Comparison of ENCODE assay signal across 8 mouse cellular contexts in genomic region chr4:41348584-41349198, GRCm38 (mm10). TPM values are rescaled to one million over a fixed set of nuclear protein-coding genes. Genes with fewer than 3 reads are reported as not detected.
DNase-seq lines count a peak whose midpoint lies in the region; ATAC-seq and TF ChIP-seq lines count a peak whose summit lies in the region.

TSS of gene Ubap1 (plus strand) at chr4:41348996.

- peak within 1 kb of the TSS; percentile 68 for H3K4me3 ChIP-seq in embryonic facial prominence, embryonic 14.5 days (ENCODE audit: low read depth, low read length)
- peak within 1 kb of the TSS; percentile 78 for H3K4me3 ChIP-seq in heart, adult 2 months
- peak within 1 kb of the TSS; percentile 75 for H3K4me3 ChIP-seq in limb, embryonic 13.5 days
- peak within 1 kb of the TSS; percentile 74 for H3K4me3 ChIP-seq in midbrain, embryonic 16.5 days (ENCODE audit: low read depth, low read length)

- peak within 1 kb of the TSS; percentile 92 for H3K27ac ChIP-seq in embryonic facial prominence, embryonic 14.5 days (replicated peaks; ENCODE audit: low read depth, low read length)
- H3K27ac ChIP-seq in heart, adult 2 months: peak within 1 kb of the TSS; percentile 94
- H3K27ac ChIP-seq in limb, embryonic 13.5 days: peak within 1 kb of the TSS; percentile 90
- peak within 1 kb of the TSS; percentile 96 for H3K27ac ChIP-seq in midbrain, embryonic 16.5 days (ENCODE audit: low read length)

- DNase-seq in 3T3-L1 (ENCODE audit: low read depth, low spot score): peak; percentile 99
- peak; percentile 86 to 88 for DNase-seq in adrenal gland, postnatal 4 days (ENCODE audit: low spot score in 2 of 2)
- peak; percentile 99 for DNase-seq in embryonic facial prominence, embryonic 14.5 days (ENCODE audit: low spot score)
- DNase-seq in heart, adult 2 months: peak; percentile 93 to 94
- DNase-seq in kidney, adult 8-10 months: peak; percentile 94 to 96
- peak; percentile 86 to 95 for DNase-seq in spleen, postnatal 10 days (ENCODE audit: low spot score in 2 of 2)

- peak; percentile 62 for TF ChIP-seq EP300 in heart, adult 2 months (IDR thresholded peaks at IDR 0.05; ENCODE audit: insufficient read depth, low read depth, low read length)

- no peak for TF ChIP-seq CTCF in heart, adult 2 months (IDR thresholded peaks at IDR 0.05)

- intact Hi-C loops in heart, adult 2 months (cut with DNase I): loop anchor here (1.0 kb wide), 1 partner anchor 33 kb away; no protein-coding TSS in a partner anchor

- H3K4me2 ChIP-seq in embryonic facial prominence, embryonic 14.5 days (ENCODE audit: low read depth, low read length): peak within 1 kb of the TSS; percentile 76
- peak within 1 kb of the TSS; percentile 76 for H3K4me2 ChIP-seq in limb, embryonic 13.5 days (replicated peaks)
- peak within 1 kb of the TSS; percentile 87 for H3K4me2 ChIP-seq in midbrain, embryonic 16.5 days (ENCODE audit: low read length)

- no peaks in the 10 kb centered on the region for H3K9me3 ChIP-seq in embryonic facial prominence, embryonic 14.5 days (ENCODE audit: control insufficient read depth, low read length)
- no peaks in the 10 kb centered on the region for H3K9me3 ChIP-seq in limb, embryonic 13.5 days
- H3K9me3 ChIP-seq in midbrain, embryonic 16.5 days (replicated peaks; ENCODE audit: control insufficient read depth, low read length, poor library complexity, severe bottlenecking): no peaks in the 10 kb centered on the region

- peak; percentile 97 for ATAC-seq in embryonic facial prominence, embryonic 14.5 days (ENCODE audit: low read depth)
- ATAC-seq in limb, embryonic 13.5 days (ENCODE audit: low FRiP score, low read depth): peak; percentile 97
- ATAC-seq in midbrain, embryonic 16.5 days: peak; percentile 96

- peak; percentile 95 for TF ChIP-seq POLR2A in heart, adult 2 months (IDR thresholded peaks at IDR 0.05; ENCODE audit: insufficient read depth, low read depth, low read length)

- H3K4me1 ChIP-seq in embryonic facial prominence, embryonic 14.5 days (ENCODE audit: control insufficient read depth, insufficient read depth, low read length): peaks cover 10% of the 10 kb centered on the region
- H3K4me1 ChIP-seq in heart, adult 2 months (ENCODE audit: control insufficient read depth, insufficient read depth, low read length): peaks cover 7% of the 10 kb centered on the region
- H3K4me1 ChIP-seq in limb, embryonic 13.5 days: peaks cover 11% of the 10 kb centered on the region
- H3K4me1 ChIP-seq in midbrain, embryonic 16.5 days (ENCODE audit: control insufficient read depth, insufficient read depth, low read length): peaks cover 16% of the 10 kb centered on the region

- peak within 1 kb of the TSS; percentile 80 for H3K9ac ChIP-seq in embryonic facial prominence, embryonic 14.5 days (ENCODE audit: low read depth, low read length)
- H3K9ac ChIP-seq in heart, adult 2 months (ENCODE audit: low read depth, low read length): peak within 1 kb of the TSS; percentile 88
- H3K9ac ChIP-seq in limb, embryonic 13.5 days: peak within 1 kb of the TSS; percentile 80
- peak within 1 kb of the TSS; percentile 78 for H3K9ac ChIP-seq in midbrain, embryonic 16.5 days (ENCODE audit: low read depth, low read length)

- H3K79me2 ChIP-seq in heart, adult 2 months (replicated peaks; ENCODE audit: control insufficient read depth, insufficient read depth, low read length): 0 out of 2 replicates have a peak, but pooled peaks cover 2% of the 10 kb centered on the region

- under 1% methylated on average over 25 of the region's 31 CpGs for WGBS in embryonic facial prominence, embryonic 14.5 days
- WGBS in heart, adult 2 months: under 1% methylated on average over 31 of the region's 31 CpGs
- WGBS in limb, embryonic 13.5 days: under 1% methylated on average over 31 of the region's 31 CpGs
- under 1% methylated on average over 30 of the region's 31 CpGs for WGBS in midbrain, embryonic 16.5 days

- H3K36me3 ChIP-seq in embryonic facial prominence, embryonic 14.5 days (ENCODE audit: control insufficient read depth, insufficient read depth, low read length): peaks cover 10% of the 10 kb centered on the region
- H3K36me3 ChIP-seq in heart, adult 2 months (ENCODE audit: control insufficient read depth, insufficient read depth, low read length): peaks cover 7% of the 10 kb centered on the region
- H3K36me3 ChIP-seq in limb, embryonic 13.5 days: peaks cover 20% of the 10 kb centered on the region
- H3K36me3 ChIP-seq in midbrain, embryonic 16.5 days (ENCODE audit: control insufficient read depth, insufficient read depth, low read length): no peaks in the 10 kb centered on the region

- H3K27me3 ChIP-seq in embryonic facial prominence, embryonic 14.5 days (replicated peaks; ENCODE audit: control insufficient read depth, insufficient read depth, low read length): no peaks in the 10 kb centered on the region
- H3K27me3 ChIP-seq in heart, adult 2 months (ENCODE audit: control insufficient read depth, insufficient read depth, low read length): no peaks in the 10 kb centered on the region
- no peaks in the 10 kb centered on the region for H3K27me3 ChIP-seq in limb, embryonic 13.5 days
- no peaks in the 10 kb centered on the region for H3K27me3 ChIP-seq in midbrain, embryonic 16.5 days (ENCODE audit: control insufficient read depth, insufficient read depth, low read depth, low read length)

RNA-seq across cellular contexts. Expression of gene Ubap1, which starts in this region (rescaled TPM):
- 10 to 100 TPM; 52.9 to 56.1 TPM for total RNA-seq in adrenal gland, postnatal 4 days (2021)
- polyA plus RNA-seq in embryonic facial prominence, embryonic 14.5 days (2014; fragmentation: Nextera tagmentation; extraction: Ambion mirVana): 44.8 and 46.6 TPM in 2 replicates
- total RNA-seq in heart, adult 2 months (2021): 10 to 100 TPM; 37.3 to 43.7 TPM
- 21.8 and 37.1 TPM in 2 replicates for polyA plus RNA-seq in heart, adult 2 months (2012; rRNA removed)
- polyA plus RNA-seq in limb, embryonic 13.5 days (2015; fragmentation: Nextera tagmentation; extraction: Ambion mirVana): 54.6 and 54.8 TPM in 2 replicates
- 64.4 and 69.0 TPM in 2 replicates for polyA plus RNA-seq in midbrain, embryonic 16.5 days (2015; fragmentation: Nextera tagmentation; extraction: Ambion mirVana)

Comparison
In these comparisons a context has a peak if more than half of its experiments do, and no peak if none do; other contexts are left out.
1. Peak in every context shown above with its lines: DNase-seq, ATAC-seq, H3K4me3 ChIP-seq and H3K27ac ChIP-seq.